Mouse (Mus musculus) forebrain, postnatal 0 days (tissue): ENCODE results near the gene Cdk10. TPM values are rescaled to one million over a fixed set of nuclear protein-coding genes. Genes with fewer than 3 reads are reported as not detected.

ENCODE experiments used
- ATAC-seq: fragments of 200-750 bp; cut with Nextera tagmentation; 2 replicates; pipeline ENCODE4 v1.8.0; 2017; ENCODE audit warnings: mild to moderate bottlenecking, moderate library complexity
- DNase-seq: peaks from one replicate; pipeline ENCODE4 v3.0.0-alpha.2; 2015
- H3K27ac ChIP-seq: fragments of 300-500 bp; sonication (generic); 2 replicates; pipeline ENCODE4 v1.5.1; 2014; ENCODE audit warnings: low read depth, mild to moderate bottlenecking, antibody characterized with exemption, low read length, moderate library complexity, mixed read lengths
- H3K27me3 ChIP-seq: fragments of 300-500 bp; sonication (generic); 2 replicates; pipeline ENCODE4 v1.6.1; 2014; ENCODE audit warnings: mild to moderate bottlenecking, low read length, mixed read lengths; ENCODE audit not compliant: insufficient read depth
- H3K36me3 ChIP-seq: fragments of 300-500 bp; sonication (generic); 2 replicates; pipeline ENCODE4 v1.6.1; 2014; ENCODE audit warnings: mild to moderate bottlenecking, moderate library complexity; ENCODE audit not compliant: insufficient read depth
- H3K4me1 ChIP-seq: fragments of 300-500 bp; sonication (generic); 2 replicates; pipeline ENCODE4 v1.6.1; 2014; ENCODE audit warnings: antibody characterized with exemption; ENCODE audit not compliant: insufficient read depth
- H3K4me2 ChIP-seq: fragments of 300-500 bp; sonication (generic); 2 replicates; pipeline ENCODE4 v1.6.1; 2014; ENCODE audit warnings: low read depth, mild to moderate bottlenecking, moderate library complexity
- H3K4me3 ChIP-seq: fragments of 300-500 bp; sonication (generic); 2 replicates; pipeline ENCODE4 v1.5.1; 2014; ENCODE audit warnings: low read depth, low read length, mixed read lengths
- H3K9ac ChIP-seq: fragments of 300-500 bp; sonication (generic); 2 replicates; pipeline ENCODE4 v1.6.1; 2014; ENCODE audit warnings: mild to moderate bottlenecking
- H3K9me3 ChIP-seq: fragments of 300-500 bp; sonication (generic); 2 replicates; pipeline ENCODE4 v1.6.1; 2016; ENCODE audit warnings: low read length
- CTCF ChIP-seq: sonication (generic); IDR thresholded peaks from 2 replicates; pipeline ENCODE4 v1.5.1; 2016; ENCODE audit warnings: antibody characterized with exemption, control low read depth, low read depth
- WGBS: fragments of 180-500 bp; shearing (Covaris S2); extraction: QIAGEN DNeasy Blood & Tissue Kit; methylation state at CpG from one replicate; pipeline ENCODE4 v1.1.7; 2014; 5-methylcytosine and 5-hydroxymethylcytosine counted together
- polyA plus RNA-seq: library from polyadenylated mRNA; unstranded; fragments of >200 nt; fragmentation: Nextera tagmentation; extraction: Ambion mirVana; gene quantifications from 2 replicates; pipeline ENCODE4 v1.2.1, GENCODE M21; 2015
- total RNA-seq: library from RNA; depleted of rRNA; stranded (reverse); fragments of >200 nt; gene quantifications from 2 replicates; pipeline ENCODE4 v1.2.3, GENCODE M21; 2014

The Cdk10 gene
- total and polyA plus RNA-seq, 2 experiments from 2014 or later = 54.3 to 93.2 TPM

DNA sequence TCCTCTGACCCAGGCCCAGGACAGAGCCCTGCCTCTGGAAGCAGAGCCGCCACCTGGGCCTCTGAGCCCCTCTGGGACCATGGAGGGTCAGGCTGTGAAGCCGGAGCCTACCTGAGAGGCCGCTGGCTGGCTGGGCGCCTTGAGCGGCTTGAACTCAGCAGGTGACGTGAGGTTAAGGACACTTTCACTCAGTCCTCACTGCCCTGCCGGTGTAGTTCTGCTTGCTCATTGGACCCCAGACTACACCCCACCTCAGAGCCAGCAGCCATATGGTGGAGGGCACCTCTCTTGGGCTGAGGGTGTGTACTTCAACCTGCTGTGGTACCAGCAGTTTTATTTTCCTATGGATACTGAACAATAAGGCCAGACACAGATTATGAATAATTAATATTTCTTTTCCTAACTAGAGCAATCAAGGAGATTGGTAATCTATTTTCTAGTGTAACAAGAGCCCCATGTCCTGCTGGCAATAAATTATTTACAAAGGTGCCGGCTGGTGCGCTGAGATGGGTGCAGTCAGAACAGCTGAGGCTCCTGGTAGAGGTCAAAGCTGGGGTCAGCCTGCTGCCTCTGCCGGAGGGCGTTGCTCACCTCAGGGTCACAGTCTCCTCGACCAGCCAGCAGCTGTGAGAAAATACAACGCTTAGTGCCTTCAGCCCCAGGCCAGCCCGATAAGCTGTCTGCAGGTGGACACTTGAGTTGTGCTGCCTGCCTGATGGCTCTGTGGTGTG is 43.4 kb downstream of the Cdk10 start:
- ATAC-seq = no peak
- no peaks in the 10 kb centered on the region for H3K27me3 ChIP-seq
- TF ChIP-seq CTCF = no peak
- H3K4me3 ChIP-seq = no peak overlapping the region
- no peak overlapping the region for H3K27ac ChIP-seq
- no peak overlapping the region for H3K9ac ChIP-seq
- no peak for DNase-seq
- no peak overlapping the region for H3K4me2 ChIP-seq
- peaks cover 57% of the 10 kb centered on the region for H3K36me3 ChIP-seq
- H3K9me3 ChIP-seq = no peaks in the 10 kb centered on the region
- H3K4me1 ChIP-seq = no peaks in the 10 kb centered on the region
- WGBS = 92% methylated on average over 14 of the region's 14 CpGs

DNA sequence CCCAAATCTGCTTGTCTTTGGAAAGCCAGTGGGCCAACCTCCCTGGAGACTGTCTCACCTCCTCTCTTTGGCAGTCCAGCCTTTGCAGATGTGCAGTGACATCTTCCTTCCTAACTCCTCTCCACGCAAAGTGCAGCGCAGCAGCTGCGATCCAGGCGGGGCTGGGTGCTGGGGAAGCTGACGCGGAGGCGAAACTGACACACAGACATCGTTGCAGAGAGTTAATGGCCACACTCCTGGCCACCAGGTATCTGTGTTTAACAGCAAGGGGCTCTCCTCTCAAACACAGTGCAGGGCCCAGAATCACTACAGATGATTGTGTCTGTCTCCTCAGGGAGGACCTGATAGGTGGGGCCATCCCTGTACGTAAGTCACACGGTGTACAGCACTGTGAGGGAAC is 46.5 kb downstream of the Cdk10 start:
- DNase-seq (no peak), ATAC-seq (no peak)
- Histone ChIP-seq H3K27me3 (no peaks in the 10 kb centered on the region), H3K4me3 (no peak overlapping the region), H3K9ac (no peak overlapping the region), H3K4me1 (no peaks in the 10 kb centered on the region), H3K9me3 (no peaks in the 10 kb centered on the region), H3K4me2 (no peak overlapping the region), H3K27ac (no peak overlapping the region), H3K36me3 (peaks cover 31% of the 10 kb centered on the region)
- WGBS = 93% methylated on average over 10 of the region's 10 CpGs
- no peak for TF ChIP-seq CTCF

DNA sequence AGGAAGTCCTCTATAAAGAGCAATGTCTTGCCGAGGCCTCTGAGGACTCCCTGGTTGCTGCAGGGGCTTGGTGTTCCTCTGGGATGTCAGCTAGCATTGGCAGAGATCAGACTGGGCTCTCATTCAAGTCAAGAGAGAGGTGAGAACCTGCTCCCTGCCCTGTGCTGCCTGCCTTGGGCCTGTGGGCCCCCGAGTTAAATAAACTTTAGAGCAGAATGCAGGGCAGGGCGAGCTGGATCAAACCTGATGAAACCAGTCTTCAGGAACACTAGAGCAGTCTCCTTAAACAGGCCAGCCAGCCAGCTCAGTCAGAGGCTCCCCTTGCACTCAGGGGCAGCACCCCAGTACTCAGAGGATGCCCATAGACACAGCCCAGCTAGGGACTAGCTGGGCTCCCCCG is 47.3 kb downstream of the Cdk10 start:
- DNase-seq = no peak
- H3K9me3 ChIP-seq = no peaks in the 10 kb centered on the region
- WGBS = 81% methylated on average over 4 of the region's 4 CpGs
- TF ChIP-seq CTCF = no peak
- H3K4me1 ChIP-seq = no peaks in the 10 kb centered on the region
- no peak overlapping the region for H3K4me3 ChIP-seq
- ATAC-seq = no peak
- no peak overlapping the region for H3K4me2 ChIP-seq
- H3K36me3 ChIP-seq = peaks cover 24% of the 10 kb centered on the region
- H3K9ac ChIP-seq = no peak overlapping the region
- no peak overlapping the region for H3K27ac ChIP-seq
- H3K27me3 ChIP-seq = no peaks in the 10 kb centered on the region

DNA sequence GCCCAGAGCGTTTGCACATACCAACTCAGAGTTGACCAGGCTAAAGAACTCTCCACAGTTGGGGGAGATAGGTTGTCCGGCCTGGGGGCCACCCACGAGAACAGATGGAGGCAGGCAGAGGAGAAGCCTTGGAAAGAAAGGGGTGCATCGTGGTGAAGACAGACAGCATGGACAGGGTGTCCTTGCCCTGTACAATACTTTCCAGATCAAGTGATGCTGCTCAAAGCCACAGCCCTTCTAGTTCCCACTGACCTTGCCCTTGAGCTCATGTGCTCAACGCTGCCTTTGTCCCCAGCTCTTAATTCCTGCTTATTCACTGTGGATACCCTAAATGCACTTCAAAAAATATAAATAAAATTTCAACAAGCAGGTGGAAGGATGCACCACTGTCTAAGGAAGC is 49.8 kb downstream of the Cdk10 start:
- no peak for TF ChIP-seq CTCF
- H3K36me3 ChIP-seq = peaks cover 1% of the 10 kb centered on the region; the same call in 1 of the 2 replicates
- ATAC-seq = no peak

DNA sequence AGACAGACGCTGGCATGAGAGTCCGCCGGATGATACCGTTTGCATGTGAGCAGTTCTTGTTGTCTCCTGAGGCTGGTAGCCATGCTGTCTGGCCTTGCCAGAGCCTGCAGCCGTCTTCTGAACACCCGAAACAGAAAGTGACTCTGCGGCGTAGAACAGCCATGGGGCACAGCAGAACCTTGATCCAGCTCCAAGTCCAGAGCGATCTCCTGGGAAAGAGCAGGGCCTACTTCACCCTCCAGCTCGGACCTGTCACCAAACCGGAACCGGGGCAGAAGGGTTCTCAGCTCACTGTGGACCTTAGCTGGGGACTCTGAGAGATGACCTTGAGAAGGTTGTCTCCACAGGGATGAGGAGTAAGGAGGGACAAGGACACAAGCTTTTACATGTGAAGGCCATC is 50.5 kb downstream of the Cdk10 start:
- no peaks in the 10 kb centered on the region for H3K4me1 ChIP-seq
- H3K9ac ChIP-seq = no peak overlapping the region
- H3K4me2 ChIP-seq = no peak overlapping the region
- H3K9me3 ChIP-seq = no peaks in the 10 kb centered on the region
- H3K27me3 ChIP-seq = no peaks in the 10 kb centered on the region
- ATAC-seq (no peak), DNase-seq (no peak)
- 92% methylated on average over 12 of the region's 12 CpGs for WGBS
- no peak overlapping the region for H3K4me3 ChIP-seq
- H3K36me3 ChIP-seq = no peaks in the 10 kb centered on the region
- no peak for TF ChIP-seq CTCF
- H3K27ac ChIP-seq = no peak overlapping the region

More for the DNA sequence above, 49.8 kb downstream of the Cdk10 start:
- Histone ChIP-seq H3K27me3 (no peaks in the 10 kb centered on the region), H3K4me1 (no peaks in the 10 kb centered on the region), H3K27ac (no peak overlapping the region), H3K9me3 (no peaks in the 10 kb centered on the region), H3K9ac (no peak overlapping the region), H3K4me3 (no peak overlapping the region), H3K4me2 (no peak overlapping the region)
- WGBS = 90% methylated on average over 5 of the region's 5 CpGs
- DNase-seq = no peak

DNA sequence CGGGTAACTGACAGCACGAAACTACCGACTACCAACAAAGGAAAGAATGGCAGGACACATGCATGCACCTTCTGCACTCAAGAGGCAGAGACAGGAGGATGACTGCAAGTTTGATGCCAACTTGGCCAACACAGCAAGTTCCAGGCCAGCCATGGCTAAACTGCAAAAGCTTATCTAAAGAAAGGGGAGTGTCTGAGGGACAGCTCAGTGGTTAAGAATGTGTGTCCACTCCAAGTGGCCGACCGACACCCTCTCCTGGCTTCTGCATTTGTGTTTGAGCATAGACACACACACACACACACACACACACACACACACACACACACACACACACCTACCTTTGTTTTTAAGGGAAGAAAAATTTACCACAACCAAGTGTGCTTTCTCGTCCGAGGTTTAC is 53.8 kb downstream of the Cdk10 start:
- DNase-seq (no peak), ATAC-seq (no peak)
- WGBS = 82% methylated on average over 7 of the region's 7 CpGs

DNA sequence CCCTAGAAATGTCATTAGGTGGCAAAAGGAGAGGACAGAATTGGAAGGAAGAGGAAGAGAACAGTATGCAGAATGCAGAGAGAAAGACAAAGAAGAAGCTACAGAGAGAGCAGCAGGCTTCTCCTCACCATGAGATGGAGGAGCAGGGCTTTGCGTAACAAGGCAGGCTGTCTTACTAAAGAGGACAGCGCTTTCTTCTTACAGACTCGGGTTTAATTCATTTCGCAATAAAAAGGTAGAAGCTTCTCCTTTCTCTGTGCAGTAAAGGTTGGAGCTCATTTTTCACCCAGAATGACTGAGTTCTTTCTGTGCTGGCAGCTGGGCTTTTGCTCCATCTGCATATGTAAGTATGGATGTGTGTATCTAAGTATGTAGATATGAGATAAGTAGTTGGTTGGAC is 55.2 kb downstream of the Cdk10 start:
- H3K4me3 ChIP-seq = no peak overlapping the region
- no peak overlapping the region for H3K4me2 ChIP-seq
- no peak for DNase-seq
- no peaks in the 10 kb centered on the region for H3K9me3 ChIP-seq
- 97% methylated on average over 4 of the region's 4 CpGs for WGBS
- no peak overlapping the region for H3K27ac ChIP-seq
- no peak for ATAC-seq
- H3K4me1 ChIP-seq = no peaks in the 10 kb centered on the region
- no peaks in the 10 kb centered on the region for H3K27me3 ChIP-seq
- H3K36me3 ChIP-seq = no peaks in the 10 kb centered on the region
- TF ChIP-seq CTCF = no peak
- H3K9ac ChIP-seq = no peak overlapping the region

More for the DNA sequence above, 53.8 kb downstream of the Cdk10 start:
- no peaks in the 10 kb centered on the region for H3K36me3 ChIP-seq
- no peaks in the 10 kb centered on the region for H3K9me3 ChIP-seq
- H3K4me2 ChIP-seq = no peak overlapping the region
- H3K27me3 ChIP-seq = no peaks in the 10 kb centered on the region
- no peak overlapping the region for H3K4me3 ChIP-seq
- no peak overlapping the region for H3K9ac ChIP-seq
- no peaks in the 10 kb centered on the region for H3K4me1 ChIP-seq
- no peak for TF ChIP-seq CTCF
- no peak overlapping the region for H3K27ac ChIP-seq
